Mouse (Mus musculus) heart, postnatal 4 days (tissue): ENCODE results near the gene Dnajb12. TPM values are rescaled to one million over a fixed set of nuclear protein-coding genes. Genes with fewer than 3 reads are reported as not detected.
A peak's percentile ranks its signal among the peaks of the same experiment; 100 is the strongest.

Experiments
- DNase-seq: peaks from one replicate; pipeline ENCODE4 v3.0.0; 2021
- total RNA-seq, 2 experiments: library from RNA; stranded (reverse); gene quantifications; 2 replicates each; pipeline ENCODE4 v1.2.3; 2021

Gene Dnajb12
- total RNA-seq, 2 experiments from 2014 or later = 39.6 to 41.1 TPM

GRCm38 (mm10) chr10:59897511-59897910 lies 18.2 kb downstream of the Dnajb12 start:
- no peak for DNase-seq

DNA sequence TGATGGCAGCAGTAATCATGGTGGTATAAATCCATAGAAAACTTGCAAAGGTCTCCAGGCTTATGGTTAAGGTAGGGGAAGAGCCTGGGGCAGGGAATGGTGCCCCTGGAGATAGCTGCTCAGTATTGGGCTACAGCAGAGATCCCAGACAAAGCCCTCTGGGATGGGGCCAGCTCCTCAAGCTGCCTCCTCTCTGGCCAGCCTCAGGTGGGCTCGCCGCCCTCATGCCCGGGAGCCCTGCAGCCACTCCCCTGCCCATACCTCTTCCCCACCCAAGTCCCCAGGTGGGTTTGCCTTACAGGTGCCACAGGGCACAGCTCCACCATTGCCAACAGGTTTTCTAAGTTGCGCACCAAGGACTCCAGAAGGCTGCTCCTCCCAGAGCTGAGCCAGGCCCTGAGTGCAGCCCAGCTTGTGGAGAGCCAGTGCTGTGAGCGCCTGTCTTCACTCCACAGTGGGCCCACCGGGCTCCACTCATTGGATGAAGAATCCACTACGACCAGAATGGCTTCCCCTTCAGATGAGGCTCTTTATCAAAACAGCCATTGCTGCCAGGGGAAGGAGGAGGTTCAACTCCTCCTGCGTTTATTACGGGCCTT lies 18.9 kb downstream of the Dnajb12 start:
- DNase-seq = peak; percentile 9

DNA sequence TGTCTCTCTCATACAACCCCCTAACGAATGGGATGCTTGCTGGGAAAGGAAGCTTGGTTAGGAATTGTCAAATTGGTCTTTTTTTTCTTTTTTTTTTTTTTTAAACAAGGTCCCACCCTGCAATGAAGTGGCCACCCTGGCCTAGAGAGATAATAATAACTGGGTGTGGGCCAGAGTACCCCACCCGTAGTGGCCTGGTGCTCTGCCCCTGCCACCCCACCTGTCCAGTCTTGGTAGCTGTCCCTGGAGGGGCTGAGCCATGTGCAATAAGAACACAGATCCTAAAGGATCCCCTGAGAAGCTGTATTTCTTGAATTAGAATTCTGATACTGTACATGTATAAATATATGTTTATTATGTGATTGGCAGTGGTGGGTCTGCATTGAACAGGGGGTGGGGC lies 19.6 kb downstream of the Dnajb12 start:
- no peak for DNase-seq

DNA sequence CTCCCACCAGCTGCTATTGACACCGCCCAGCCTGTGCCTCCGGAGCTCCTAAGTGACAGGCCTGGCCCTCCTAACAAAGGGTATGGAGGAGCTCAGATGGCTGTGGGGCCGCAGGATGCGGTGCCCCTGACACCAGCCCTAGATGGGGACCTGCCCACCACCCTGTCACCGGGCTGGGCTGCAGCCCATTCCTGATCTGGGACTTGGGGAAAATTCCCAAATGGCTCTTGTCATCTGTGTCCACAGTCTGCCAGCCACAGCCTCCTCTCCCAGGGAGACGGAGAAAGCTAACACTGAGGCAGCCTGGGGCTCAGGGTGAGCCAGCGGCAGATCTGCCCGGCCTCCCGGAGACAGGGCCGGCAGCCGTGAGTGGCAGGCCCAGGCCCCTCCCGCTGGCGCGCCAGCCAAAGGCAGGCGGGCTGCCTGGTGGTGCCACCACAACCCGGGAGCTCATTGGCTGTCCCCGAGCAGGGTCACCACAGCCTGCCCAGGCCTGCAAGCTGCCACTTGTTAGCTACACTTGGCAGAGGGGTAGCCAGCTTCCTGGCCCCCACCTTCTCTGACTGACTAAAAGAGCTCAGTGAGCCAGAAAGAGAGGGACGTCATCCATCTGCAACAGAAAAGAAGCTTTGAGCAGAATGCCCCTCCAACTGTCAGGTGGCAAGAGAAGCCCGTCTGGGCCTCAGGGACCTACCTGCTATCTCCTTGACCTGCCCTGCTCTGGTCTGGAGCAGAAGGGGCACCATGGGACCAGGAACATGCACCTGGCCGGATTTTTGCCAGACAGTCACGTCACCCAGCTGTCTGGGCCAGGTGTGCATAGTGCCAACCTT lies 20.2 kb downstream of the Dnajb12 start:
- peak; percentile 89 for DNase-seq

DNA sequence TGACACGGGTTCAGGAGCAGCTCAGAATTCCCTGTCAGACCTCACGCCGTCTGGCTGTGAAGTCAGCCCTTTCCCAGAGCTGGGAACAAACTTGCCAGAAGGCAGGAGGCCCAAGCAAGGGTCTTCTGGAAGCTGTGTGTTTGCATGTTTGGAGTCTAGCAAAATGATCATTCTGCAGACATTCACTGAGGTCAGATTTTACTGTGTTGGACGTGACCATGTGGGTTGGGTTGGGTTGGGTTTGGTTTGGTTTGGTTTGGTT lies 20.7 kb downstream of the Dnajb12 start:
- no peak for DNase-seq

- peak; percentile 65 for DNase-seq
These were observed 21.6 kb downstream of the Dnajb12 start for GRCm38 (mm10) chr10:59900939-59901338.

DNA sequence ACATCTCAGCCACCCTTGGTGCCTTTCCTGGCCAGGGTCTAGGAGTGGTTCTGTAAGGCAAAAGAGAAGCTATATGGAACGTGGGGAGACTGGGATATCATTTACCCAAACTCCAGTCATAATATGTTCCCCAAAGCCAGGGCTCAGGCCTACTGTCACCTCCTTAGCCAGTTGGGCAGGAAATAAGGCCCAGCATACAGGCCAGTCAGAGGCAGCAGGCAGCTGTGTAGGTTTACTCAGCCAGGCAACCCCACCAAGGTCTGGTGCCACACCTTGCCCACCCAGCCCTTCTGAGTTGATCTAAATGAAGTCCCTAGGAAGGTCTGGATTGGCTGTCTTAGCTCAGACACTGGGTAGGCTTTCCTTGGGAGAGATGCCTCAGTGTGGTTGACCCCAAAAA lies 22.1 kb downstream of the Dnajb12 start:
- no peak for DNase-seq

DNA sequence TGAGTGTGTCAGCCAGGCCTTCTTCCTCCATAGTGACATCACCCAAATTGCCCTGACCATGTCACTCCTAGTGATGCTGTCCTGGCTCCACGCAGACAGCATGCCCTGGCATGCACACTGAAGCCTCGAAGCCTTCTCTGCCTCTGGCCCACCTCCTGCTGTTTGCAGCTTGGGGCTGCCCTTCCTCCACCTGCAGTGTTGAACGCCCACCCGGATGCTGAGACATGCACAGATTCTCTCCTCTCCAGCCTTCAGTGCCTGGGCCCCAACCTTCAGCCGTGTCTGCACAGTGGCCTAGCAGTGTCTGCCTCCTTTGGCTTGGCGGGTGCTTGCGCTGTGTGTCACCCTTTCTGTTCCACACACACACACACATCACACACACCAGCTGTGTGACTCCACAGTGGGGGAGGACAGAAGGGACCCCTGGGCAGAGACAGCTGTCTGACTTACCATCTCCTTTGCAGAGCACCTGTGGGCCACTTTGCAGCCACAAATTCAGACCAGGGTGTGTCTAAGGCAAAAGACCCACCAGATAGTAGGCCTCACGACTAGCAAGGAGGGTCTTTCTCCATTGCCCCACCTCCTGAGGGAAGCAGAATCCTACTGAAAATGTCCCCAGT lies 22.7 kb downstream of the Dnajb12 start:
- DNase-seq = no peak

- no peak for DNase-seq
These were observed 23.2 kb downstream of the Dnajb12 start for GRCm38 (mm10) chr10:59902606-59902990.

GRCm38 (mm10) chr10:59903170-59903569 lies 23.8 kb downstream of the Dnajb12 start:
- DNase-seq = no peak

- no peak for DNase-seq
These were observed 27.8 kb downstream of the Dnajb12 start for GRCm38 (mm10) chr10:59907080-59907609.

- peak; percentile 69 for DNase-seq
These were observed 28.4 kb downstream of the Dnajb12 start for GRCm38 (mm10) chr10:59907695-59908299.

DNA sequence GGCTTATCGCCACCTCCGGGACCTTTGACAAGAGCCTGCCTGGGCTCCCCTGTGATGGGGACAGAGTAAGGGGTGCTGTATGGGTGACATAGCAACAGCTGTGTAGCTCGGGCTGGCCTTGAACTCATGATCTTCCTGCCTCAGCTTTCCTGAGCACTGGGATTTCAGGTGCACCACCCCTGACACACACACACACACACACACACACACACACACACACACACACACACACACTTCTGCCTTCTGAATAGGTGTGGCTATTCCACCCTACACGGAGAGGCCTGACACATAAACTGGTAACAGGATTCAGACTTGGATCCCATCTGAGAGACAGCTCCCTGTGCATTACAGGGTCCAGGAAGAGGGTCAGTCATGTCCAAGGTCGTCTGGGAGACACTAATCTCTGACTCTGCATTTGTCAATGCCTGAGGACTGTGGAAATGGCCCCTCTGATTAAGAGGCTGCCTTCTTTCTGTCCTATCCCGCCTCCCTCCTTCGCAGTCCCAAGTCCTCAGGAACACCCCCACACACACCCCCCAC lies 29.5 kb downstream of the Dnajb12 start:
- DNase-seq = no peak

GRCm38 (mm10) chr10:59909357-59909847 lies 30.0 kb downstream of the Dnajb12 start:
- DNase-seq = peak; percentile 77

DNA sequence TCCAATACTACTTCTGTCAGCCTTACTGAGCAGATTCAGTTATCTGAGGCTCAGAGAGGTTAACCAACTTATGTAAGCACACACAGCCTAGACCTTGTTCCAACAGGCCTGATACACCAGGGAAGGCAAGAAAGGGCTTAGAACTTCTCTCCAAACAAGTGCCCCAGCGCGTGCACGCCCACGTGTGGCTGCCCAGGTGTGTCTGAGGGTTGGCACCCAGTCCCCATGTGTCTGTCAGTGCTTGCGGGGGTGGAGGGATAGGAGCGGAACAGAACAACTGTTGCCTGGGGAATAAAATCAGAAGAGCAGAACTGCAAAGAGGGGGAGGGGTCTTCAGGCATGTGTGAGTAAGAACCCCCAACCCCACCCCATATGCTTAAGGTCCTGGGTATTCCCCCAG lies 31.7 kb downstream of the Dnajb12 start:
- no peak for DNase-seq

GRCm38 (mm10) chr10:59911561-59912198 lies 32.3 kb downstream of the Dnajb12 start:
- DNase-seq = peak; percentile 61

DNA sequence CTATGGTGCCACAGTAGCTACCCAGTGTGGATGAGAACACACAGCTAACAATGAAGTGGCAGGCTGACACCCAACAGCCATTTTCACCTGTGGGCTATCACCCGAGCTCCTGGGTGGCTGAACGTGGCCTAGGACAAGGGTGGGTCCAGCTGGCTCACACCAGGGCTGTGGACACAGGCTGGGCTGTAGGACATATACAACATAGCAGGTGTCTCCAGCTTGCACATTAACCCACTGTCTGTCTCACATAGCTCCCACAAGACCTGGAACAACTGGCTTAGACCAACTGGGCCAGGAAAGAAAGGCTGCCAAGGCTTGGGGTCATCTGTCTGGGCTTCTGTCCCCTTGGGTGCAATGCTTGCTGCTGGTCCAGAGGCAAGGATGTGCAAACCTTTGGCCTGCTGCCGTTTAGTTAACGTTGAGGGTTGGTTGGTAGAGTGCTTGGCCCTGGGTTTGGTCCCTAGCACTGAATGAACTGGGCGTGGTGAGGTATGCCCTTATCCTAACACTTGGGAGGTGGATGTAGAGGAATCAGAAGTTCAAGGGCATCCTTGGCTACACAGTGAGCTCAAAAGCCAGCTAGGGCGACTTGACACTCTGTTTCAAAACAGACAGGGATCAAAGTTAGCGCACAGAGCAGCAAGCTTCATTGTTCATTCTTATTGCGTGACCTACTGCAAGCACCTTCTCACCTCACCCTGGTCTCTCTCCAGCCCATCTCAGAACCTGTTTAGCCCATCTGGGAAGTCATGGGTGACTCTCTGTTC lies 36.0 kb downstream of the Dnajb12 start:
- DNase-seq = no peak

- peak; percentile 92 for DNase-seq
These were observed 36.8 kb downstream of the Dnajb12 start for GRCm38 (mm10) chr10:59916159-59916558.

GRCm38 (mm10) chr10:59916649-59917048 lies 37.3 kb downstream of the Dnajb12 start:
- peak; percentile 69 for DNase-seq

DNA sequence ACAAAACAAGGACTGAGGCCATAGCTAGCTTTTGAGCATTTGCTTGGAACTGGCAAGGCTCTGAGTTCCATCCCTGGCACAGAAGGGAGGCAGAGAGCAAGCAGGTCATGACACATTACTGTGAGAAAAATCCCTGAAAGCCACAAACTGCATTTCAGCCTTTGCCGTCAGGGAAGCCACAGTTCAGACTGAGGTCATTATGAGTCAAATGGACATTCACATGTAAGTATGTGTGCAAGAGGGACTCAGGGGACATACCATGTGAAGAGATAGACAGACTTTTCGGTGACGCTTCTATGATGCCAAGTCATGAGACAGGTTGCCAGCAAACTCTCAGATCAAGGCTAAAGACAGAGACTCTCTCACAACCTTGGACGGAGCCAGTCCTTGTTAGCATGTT lies 38.8 kb downstream of the Dnajb12 start:
- no peak for DNase-seq

GRCm38 (mm10) chr10:59919494-59920181 lies 40.3 kb downstream of the Dnajb12 start:
- peak; percentile 71 for DNase-seq
